Mouse (Mus musculus): ENCODE results near the gene Mrpl17. TPM values are rescaled to one million over a fixed set of nuclear protein-coding genes. Genes with fewer than 3 reads are reported as not detected.
"Not testable (repeated sequence)": the region's sequence is repeated elsewhere in the genome, so short reads cannot be mapped to it uniquely, and the experiment has no call there.

Mrpl17 gene
- polyA plus RNA-seq (2015; fragmentation: Nextera tagmentation; extraction: Ambion mirVana): 191 and 194 TPM in 2 replicates

DNA sequence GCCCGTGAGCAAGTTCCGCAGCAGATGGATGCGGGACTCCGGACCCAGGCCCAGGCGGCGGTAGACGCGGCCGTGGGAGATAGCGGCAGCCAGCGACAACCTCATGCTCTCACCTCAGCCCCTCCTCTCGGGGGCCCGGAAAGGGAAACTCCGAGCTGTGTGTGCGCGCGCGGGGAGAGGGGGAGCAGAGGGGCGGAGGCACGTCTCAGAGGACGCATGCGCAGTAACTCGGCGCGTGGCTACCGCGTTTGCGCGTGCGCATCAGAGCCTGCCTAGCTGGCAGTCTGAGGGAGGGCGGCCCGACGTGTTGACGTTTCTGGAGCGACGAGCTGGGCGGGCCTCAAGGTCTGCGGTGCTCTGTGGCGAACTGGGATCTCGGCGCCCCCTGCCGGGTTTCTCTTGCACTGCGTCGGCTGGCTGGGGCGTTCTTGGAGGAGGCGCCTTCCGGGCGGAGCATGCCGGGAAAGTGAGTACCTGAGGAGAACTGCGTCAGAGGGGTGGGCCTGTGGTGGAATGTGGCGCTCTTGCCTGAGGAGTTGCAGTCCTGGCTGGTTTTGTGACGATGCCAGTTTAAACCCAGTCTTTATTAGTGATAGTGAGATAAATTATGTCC lies at the start of gene Mrpl17:
TSS of gene Mrpl17 (minus strand) at position 223 of the 613 bp plus-strand sequence.
- peaks cover 14% of the 10 kb centered on the region for H3K4me1 ChIP-seq
- H3K36me3 ChIP-seq: peaks cover 16% of the 10 kb centered on the region
- H3K27ac ChIP-seq (replicated peaks): peak within 1 kb of the TSS; percentile 88
- under 1% methylated on average over 52 of the region's 52 CpGs for WGBS
- H3K4me3 ChIP-seq: peak within 1 kb of the TSS; percentile 76
- peak within 1 kb of the TSS; percentile 90 for H3K9ac ChIP-seq (replicated peaks)
- ATAC-seq (replicated peaks): peak; percentile 97
- H3K4me2 ChIP-seq (replicated peaks): peak within 1 kb of the TSS; percentile 61
- H3K27me3 ChIP-seq: no peaks in the 10 kb centered on the region
- H3K9me3 ChIP-seq: no peaks in the 10 kb centered on the region

DNA sequence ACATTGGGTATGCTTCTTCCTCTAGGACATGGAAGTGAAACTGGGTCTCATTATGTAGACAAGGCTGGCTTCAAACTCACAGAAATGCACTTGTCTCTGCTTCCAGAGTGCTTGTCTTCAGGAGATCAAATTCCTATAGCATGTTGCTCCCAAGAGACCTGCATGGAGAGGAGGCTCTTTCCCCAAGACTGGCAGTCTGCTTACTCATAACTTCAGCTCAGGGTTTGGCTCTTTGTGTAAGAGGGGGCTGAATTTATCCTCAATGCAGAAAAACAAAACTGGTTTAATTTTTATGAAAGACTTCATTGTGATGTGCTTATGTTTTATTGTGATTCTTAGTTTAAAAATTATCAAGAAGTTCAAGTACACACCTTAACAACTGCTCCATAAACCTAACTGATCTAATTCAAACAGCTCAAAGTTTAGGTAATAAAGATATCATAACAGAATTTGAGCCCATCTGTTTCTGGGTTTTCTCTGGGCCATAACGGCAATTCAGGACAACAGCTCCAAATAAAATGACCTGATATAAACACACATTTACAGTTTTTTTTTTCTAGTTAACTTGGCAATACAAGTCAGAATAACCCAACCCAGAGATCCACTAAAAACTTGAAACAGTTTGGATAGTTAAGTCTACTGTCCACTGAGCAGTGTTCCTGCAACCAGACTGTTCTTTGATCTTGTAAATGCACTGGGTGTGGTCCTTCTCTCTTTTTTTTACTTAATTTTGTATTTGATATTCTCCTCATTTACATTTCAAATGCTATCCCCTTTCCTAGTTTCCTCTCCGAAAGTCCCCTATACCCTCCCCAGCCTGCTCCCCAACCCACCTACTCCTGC lies 45.0 kb upstream of the Mrpl17 start:
- WGBS: no CpG with 5 or more reads among the region's 2 CpGs
- H3K4me1 ChIP-seq; H3K4me3 ChIP-seq; H3K36me3 ChIP-seq; H3K9me3 ChIP-seq; ATAC-seq (replicated peaks); H3K9ac ChIP-seq (replicated peaks); H3K27me3 ChIP-seq; H3K27ac ChIP-seq (replicated peaks); H3K4me2 ChIP-seq (replicated peaks): not testable (repeated sequence)

DNA sequence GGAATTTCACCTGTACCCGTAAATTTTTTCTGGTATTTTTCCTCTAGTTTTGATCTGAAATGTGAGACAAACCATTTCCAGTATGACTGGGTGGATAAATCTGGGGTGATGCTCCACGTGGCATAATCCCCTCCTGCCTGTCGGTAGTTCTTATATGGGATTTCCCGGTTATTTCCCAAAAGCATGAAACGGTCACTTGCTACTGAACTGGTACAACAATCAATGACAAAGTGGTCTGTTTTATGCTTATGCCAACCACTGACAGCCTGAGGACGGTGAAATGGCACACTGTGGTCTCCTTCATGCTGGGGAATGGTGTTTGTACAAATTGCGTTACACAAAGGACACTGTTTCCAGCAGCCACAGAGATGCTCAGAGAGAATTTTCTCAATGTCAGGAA lies 13.4 kb upstream of the Mrpl17 start:
- Histone ChIP-seq H3K27ac (replicated peaks) (no peak overlapping the region), H3K9ac (replicated peaks) (no peak overlapping the region), H3K4me2 (replicated peaks) (no peak overlapping the region), H3K4me1 (no peaks in the 10 kb centered on the region), H3K27me3 (no peaks in the 10 kb centered on the region), H3K9me3 (no peaks in the 10 kb centered on the region), H3K36me3 (no peaks in the 10 kb centered on the region), H3K4me3 (no peak overlapping the region)
- 78% methylated on average over 7 of the region's 7 CpGs for WGBS
- ATAC-seq (replicated peaks): no peak

- 2% methylated on average over 1 of the region's 1 CpGs for WGBS
- H3K27ac ChIP-seq (replicated peaks): no peak overlapping the region
- H3K9me3 ChIP-seq: no peaks in the 10 kb centered on the region
- H3K9ac ChIP-seq (replicated peaks): no peak overlapping the region
- no peaks in the 10 kb centered on the region for H3K27me3 ChIP-seq
- no peaks in the 10 kb centered on the region for H3K36me3 ChIP-seq
- no peak overlapping the region for H3K4me2 ChIP-seq (replicated peaks)
- peak; percentile 26; the same call in 1 of the 2 replicates for ATAC-seq (replicated peaks)
- no peak overlapping the region for H3K4me3 ChIP-seq
- H3K4me1 ChIP-seq: no peaks in the 10 kb centered on the region
These were observed 7.6 kb upstream of the Mrpl17 start for GRCm38 (mm10) chr7:105818483-105818882.

DNA sequence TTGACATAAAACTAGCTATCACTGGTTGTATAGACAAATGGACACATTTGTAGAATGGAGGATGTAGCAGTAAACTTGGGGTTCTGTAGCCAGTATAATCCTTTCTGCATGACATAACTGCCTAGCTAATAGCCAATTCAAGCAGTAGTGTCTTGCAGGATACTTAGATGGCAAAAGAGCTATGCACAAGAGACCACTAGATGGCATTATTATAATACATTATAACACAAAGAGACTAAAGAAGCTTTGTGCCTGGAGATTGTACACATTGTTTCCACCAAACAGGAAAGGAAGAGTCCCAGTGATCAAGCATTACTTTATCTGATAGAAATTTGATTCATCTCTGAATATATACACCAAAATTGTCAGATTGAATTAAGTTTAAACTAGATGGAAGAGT lies 5.8 kb upstream of the Mrpl17 start:
- H3K4me2 ChIP-seq (replicated peaks): no peak overlapping the region
- no peak for ATAC-seq (replicated peaks)
- H3K4me3 ChIP-seq: no peak overlapping the region
- no peaks in the 10 kb centered on the region for H3K9me3 ChIP-seq
- no peaks in the 10 kb centered on the region for H3K27me3 ChIP-seq
- no peaks in the 10 kb centered on the region for H3K36me3 ChIP-seq
- no peaks in the 10 kb centered on the region for H3K4me1 ChIP-seq
- no peak overlapping the region for H3K9ac ChIP-seq (replicated peaks)
- no peak overlapping the region for H3K27ac ChIP-seq (replicated peaks)

DNA sequence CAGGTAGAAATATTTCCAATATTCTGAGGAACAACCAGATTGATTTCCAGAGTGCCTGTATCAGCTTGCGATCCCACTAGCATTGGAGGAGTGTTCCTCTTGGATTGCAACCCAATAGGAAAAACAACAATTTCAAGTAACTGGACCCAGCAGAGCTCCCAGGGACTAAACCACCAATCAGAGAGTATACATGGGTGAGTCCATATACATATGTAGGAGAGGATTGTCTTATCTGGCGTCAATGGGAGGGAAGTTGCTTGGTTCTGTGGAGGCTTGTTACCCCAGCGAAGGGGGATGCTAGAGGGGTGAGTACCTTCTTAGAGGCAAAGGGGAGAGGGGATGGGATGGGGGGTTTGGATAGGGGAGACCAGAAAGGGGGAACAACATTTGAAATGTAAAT lies 2.4 kb upstream of the Mrpl17 start:
- WGBS: 80% methylated on average over 3 of the region's 3 CpGs
- Histone ChIP-seq H3K4me2 (replicated peaks) (no peak overlapping the region), H3K27ac (replicated peaks) (no peak overlapping the region), H3K9ac (replicated peaks) (no peak overlapping the region), H3K36me3 (peaks cover 12% of the 10 kb centered on the region), H3K9me3 (no peaks in the 10 kb centered on the region), H3K4me1 (peaks cover 14% of the 10 kb centered on the region), H3K27me3 (no peaks in the 10 kb centered on the region), H3K4me3 (no peak overlapping the region)
- no peak for ATAC-seq (replicated peaks)

GRCm38 (mm10) chr7:105812566-105812965 lies 1.7 kb upstream of the Mrpl17 start:
- WGBS: 85% methylated on average over 3 of the region's 3 CpGs
- Histone ChIP-seq H3K9ac (replicated peaks) (no peak overlapping the region), H3K4me2 (replicated peaks) (no peak overlapping the region), H3K27ac (replicated peaks) (no peak overlapping the region), H3K27me3 (no peaks in the 10 kb centered on the region), H3K9me3 (no peaks in the 10 kb centered on the region), H3K4me3 (no peak overlapping the region), H3K4me1 (peaks cover 14% of the 10 kb centered on the region), H3K36me3 (peaks cover 16% of the 10 kb centered on the region)
- no peak for ATAC-seq (replicated peaks)

GRCm38 (mm10) chr7:105811516-105811915 lies 617 bp upstream of the Mrpl17 start:
- Histone ChIP-seq H3K4me2 (replicated peaks) (0 out of 2 replicates have a peak overlapping the region, but pooled peaks have one; percentile 21), H3K36me3 (peaks cover 16% of the 10 kb centered on the region), H3K27me3 (no peaks in the 10 kb centered on the region), H3K27ac (replicated peaks) (no peak overlapping the region), H3K9ac (replicated peaks) (no peak overlapping the region), H3K4me3 (0 out of 2 replicates have a peak overlapping the region, but pooled peaks have one; percentile 76), H3K4me1 (peaks cover 14% of the 10 kb centered on the region), H3K9me3 (no peaks in the 10 kb centered on the region)
- ATAC-seq (replicated peaks): peak; percentile 28

GRCm38 (mm10) chr7:105810280-105810876 lies 521 bp downstream of the Mrpl17 start:
- ATAC-seq (replicated peaks): no peak
- Histone ChIP-seq H3K4me2 (replicated peaks) (peak overlapping the region; percentile 61), H3K27ac (replicated peaks) (peak overlapping the region; percentile 88), H3K36me3 (peaks cover 16% of the 10 kb centered on the region), H3K4me3 (peak overlapping the region; percentile 76), H3K9ac (replicated peaks) (peak overlapping the region; percentile 90), H3K27me3 (no peaks in the 10 kb centered on the region), H3K9me3 (no peaks in the 10 kb centered on the region), H3K4me1 (peaks cover 14% of the 10 kb centered on the region)
- WGBS: 5% methylated on average over 37 of the region's 37 CpGs

DNA sequence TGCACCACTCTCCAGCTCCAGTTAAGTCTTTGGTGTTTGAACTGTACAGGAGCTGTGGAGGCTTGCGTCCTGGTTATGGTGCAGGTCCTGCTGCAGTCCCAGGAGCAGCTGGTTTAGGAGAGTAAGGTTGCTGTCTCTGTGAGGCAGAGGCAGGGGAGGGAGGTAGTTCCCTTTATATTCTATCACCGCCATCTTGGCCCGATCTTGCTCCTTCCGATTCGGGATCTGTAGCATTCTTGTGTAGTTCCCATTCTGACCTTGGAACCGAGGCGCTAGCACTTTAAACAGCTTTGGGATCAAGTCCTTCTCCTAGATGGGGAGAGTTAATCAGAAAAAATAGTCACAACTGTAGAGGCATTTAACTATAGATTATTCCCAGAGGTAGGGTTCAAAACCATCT lies 1.1 kb downstream of the Mrpl17 start:
- Histone ChIP-seq H3K9ac (replicated peaks) (peak overlapping the region; percentile 90), H3K36me3 (peaks cover 16% of the 10 kb centered on the region), H3K9me3 (no peaks in the 10 kb centered on the region), H3K27me3 (no peaks in the 10 kb centered on the region), H3K4me3 (peak overlapping the region; percentile 76), H3K4me2 (replicated peaks) (peak overlapping the region; percentile 61), H3K27ac (replicated peaks) (no peak overlapping the region), H3K4me1 (peaks cover 14% of the 10 kb centered on the region)
- no peak for ATAC-seq (replicated peaks)
- 87% methylated on average over 7 of the region's 7 CpGs for WGBS

DNA sequence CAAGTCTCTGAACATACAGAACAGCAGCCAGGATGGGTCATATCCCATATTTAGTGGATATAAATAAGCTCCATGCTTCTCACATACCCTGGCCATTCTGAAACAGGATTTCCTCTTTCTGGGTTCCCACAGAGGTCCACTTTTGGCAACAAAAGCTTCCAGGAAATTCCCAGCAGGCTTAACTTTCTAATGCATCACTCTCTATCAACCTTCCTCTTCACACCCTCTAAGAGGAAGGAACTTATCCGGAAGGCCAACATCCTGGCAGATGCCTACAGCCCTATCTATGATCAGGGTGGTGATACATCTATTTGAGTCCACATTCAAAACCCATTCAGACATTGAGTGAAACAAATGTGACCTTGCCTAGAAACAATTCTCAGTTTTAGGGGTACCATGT lies 2.5 kb downstream of the Mrpl17 start:
- WGBS: 100% methylated on average over 1 of the region's 1 CpGs
- no peak overlapping the region for H3K27ac ChIP-seq (replicated peaks)
- H3K4me3 ChIP-seq: no peak overlapping the region
- no peak overlapping the region for H3K9ac ChIP-seq (replicated peaks)
- no peak for ATAC-seq (replicated peaks)
- H3K4me2 ChIP-seq (replicated peaks): no peak overlapping the region
- no peaks in the 10 kb centered on the region for H3K27me3 ChIP-seq
- no peaks in the 10 kb centered on the region for H3K9me3 ChIP-seq
- peaks cover 16% of the 10 kb centered on the region for H3K36me3 ChIP-seq
- peaks cover 14% of the 10 kb centered on the region for H3K4me1 ChIP-seq

- 76% methylated on average over 2 of the region's 2 CpGs for WGBS
These were observed 4.2 kb downstream of the Mrpl17 start for GRCm38 (mm10) chr7:105806716-105807115.

More at GRCm38 (mm10) chr7:105806716-105807115, 4.2 kb downstream of the Mrpl17 start:
- Histone ChIP-seq H3K9ac (replicated peaks) (no peak overlapping the region), H3K4me1 (peaks cover 14% of the 10 kb centered on the region), H3K27ac (replicated peaks) (no peak overlapping the region), H3K4me3 (no peak overlapping the region), H3K9me3 (no peaks in the 10 kb centered on the region), H3K27me3 (no peaks in the 10 kb centered on the region), H3K4me2 (replicated peaks) (no peak overlapping the region), H3K36me3 (peaks cover 16% of the 10 kb centered on the region)
- no peak for ATAC-seq (replicated peaks)
